Mouse (Mus musculus) small intestine, adult 2 months (tissue): Measurements from ENCODE around the gene Klf4.
A peak's percentile ranks its signal among the peaks of the same experiment; 100 is the strongest.

Experiments
- CTCF ChIP-seq: fragments of 200-500 bp; IDR thresholded peaks from 2 replicates; pipeline ENCODE4 v1.5.1; 2012; ENCODE audit warnings: low read depth, mild to moderate bottlenecking, control low read depth, inconsistent platforms, low read length, moderate library complexity, mixed read lengths; ENCODE audit not compliant: insufficient replicate concordance, insufficient read length; ENCODE audit errors: extremely low read depth
- POLR2A ChIP-seq: fragments of 200-500 bp; IDR thresholded peaks from 2 replicates; pipeline ENCODE4 v1.6.1; 2012; ENCODE audit warnings: low read depth, mild to moderate bottlenecking, control low read depth, inconsistent platforms, low read length, moderate library complexity

- TF ChIP-seq CTCF (no peak), POLR2A (peak; percentile 95)
Measured at GRCm38 (mm10) chr4:55532407-55533195, at the start of gene Klf4.
